Mouse (Mus musculus) liver, adult (tissue): ENCODE measurements around the gene Tmem178b.

Experiments
- GATA4 ChIP-seq: IDR thresholded peaks from 2 replicates; pipeline ENCODE4 v1.6.1; 2014; ENCODE audit warnings: mild to moderate bottlenecking, low read length; ENCODE audit not compliant: insufficient replicate concordance

Tmem178b gene

DNA sequence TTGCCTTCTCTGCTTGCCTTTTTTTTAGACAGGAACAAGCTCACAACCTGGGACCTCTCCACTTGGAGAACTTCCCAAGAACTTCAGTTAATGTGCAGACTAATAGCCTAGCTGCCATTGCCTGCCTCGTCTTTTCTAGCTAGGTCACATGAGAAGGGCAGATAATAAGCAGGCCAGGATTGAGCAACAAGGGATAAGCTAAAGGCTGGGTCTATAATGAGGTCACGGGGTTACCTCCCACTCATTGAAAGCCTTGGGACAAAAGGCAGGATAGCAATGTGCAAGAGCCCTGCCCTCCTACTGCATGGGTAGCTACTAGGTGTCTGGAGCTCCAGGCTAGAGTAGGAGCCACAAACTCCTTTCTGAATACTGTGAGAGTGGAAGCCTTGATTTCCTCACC is 336.1 kb downstream of the Tmem178b start:
- no peak for TF ChIP-seq GATA4

DNA sequence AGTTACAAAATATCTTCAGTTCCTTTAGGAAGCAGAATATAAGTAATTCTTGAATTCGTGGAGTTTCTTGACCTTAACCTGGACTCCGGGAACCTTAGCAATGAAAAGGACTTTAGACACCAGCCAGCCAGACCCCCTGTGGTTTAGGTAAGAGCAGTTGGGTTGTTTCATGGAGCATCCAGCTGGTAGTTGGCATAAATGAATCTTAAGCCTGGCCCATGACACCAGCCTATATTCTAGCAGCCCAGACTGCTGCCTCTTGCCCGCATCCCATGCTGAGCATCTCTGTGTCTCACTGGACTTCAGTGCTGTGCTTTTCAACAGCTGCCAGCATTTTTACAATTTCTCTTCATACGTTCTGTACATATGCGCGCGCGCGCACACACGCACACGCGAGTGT is 344.1 kb downstream of the Tmem178b start:
- TF ChIP-seq GATA4 = no peak

DNA sequence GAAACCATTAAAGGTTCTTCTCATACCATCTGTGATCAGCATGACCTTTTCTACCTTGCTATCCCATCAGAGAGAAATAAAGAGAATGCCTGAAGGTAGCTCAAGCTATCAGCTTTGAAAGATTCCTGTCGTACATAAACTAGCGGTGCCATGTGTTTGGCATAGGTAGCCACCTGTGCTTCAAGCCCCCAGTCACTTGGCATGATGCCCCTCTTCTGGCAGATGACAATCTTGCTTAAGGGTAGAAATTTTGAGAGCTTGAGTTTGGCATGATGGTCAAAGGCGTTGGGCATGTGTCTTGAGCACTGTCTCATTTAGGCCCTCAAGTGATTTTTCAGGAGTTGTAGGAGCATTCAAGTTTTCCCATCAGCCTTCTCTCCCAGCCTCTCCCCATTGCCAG is 344.6 kb downstream of the Tmem178b start:
- TF ChIP-seq GATA4 = no peak

DNA sequence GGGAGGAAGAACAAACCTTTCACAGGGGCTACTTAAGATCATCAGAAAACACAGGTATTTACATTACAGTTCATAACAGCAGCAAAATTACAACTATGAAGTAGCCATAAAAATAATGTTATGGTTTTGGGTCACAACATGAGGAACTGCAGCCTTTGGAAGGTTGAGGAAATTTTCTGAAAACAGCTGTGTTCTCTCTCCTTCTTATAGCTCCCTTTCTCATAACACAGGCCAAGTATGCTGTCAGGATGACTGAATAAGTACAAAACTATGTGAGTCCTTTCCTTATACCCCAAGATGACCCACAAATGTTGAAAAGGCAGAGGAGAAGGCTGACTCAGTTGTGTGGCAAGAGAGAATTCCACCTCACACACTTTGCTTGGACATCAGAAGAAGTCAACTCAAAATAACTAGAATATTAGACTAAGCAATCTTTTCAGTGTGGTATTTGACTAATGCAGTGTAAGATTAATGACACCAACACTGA is 347.6 kb downstream of the Tmem178b start:
- no peak for TF ChIP-seq GATA4

DNA sequence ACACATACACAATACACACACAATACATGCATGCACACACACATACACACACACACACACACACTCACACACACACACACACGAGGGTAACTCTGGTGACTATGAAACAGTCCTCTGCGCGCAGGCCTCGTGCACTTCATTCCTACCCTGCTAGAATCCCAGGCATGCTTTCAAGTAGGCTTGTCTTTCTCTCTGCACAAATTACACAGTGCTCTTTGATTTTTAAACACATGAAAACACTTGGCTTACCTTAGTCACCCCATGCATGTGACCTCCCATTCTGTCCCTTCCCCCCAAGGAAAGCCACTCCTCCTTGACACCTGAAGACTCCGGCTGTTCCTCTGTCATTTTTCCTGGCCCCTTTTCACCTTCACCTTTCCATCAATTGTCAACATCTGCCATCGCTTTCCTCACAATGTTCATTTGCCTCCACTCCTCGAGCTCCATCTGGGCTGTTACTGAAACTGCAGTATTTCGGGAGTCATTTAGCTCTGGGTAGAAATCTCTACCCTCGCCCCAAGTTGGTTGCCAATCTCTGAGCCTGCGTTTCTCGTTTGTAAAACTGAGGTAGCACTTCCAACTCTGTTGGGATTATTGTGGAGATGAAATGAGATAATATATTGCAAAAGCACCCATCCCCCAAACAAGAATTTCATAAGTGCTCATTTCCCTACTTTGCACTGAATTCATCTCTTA is 352.7 kb downstream of the Tmem178b start:
- no peak for TF ChIP-seq GATA4

DNA sequence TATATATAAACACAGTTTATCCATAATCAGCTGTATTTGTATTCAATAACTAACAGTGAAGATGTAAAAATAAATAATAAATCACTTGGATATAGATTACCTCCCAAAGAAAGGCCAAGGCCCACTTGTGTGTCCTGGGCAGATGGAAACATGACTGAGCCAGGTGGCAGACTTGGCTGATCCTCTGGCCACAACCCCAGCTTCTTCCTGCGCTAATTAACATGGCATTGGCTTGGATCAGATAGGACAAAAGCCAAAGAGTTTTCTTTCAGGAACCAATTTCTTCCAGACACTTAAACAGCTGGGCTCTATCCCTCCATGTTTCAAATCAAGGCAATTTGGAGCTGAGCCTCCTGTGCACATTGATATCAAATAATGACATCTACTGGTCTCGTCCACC is 355.9 kb downstream of the Tmem178b start:
- no peak for TF ChIP-seq GATA4

DNA sequence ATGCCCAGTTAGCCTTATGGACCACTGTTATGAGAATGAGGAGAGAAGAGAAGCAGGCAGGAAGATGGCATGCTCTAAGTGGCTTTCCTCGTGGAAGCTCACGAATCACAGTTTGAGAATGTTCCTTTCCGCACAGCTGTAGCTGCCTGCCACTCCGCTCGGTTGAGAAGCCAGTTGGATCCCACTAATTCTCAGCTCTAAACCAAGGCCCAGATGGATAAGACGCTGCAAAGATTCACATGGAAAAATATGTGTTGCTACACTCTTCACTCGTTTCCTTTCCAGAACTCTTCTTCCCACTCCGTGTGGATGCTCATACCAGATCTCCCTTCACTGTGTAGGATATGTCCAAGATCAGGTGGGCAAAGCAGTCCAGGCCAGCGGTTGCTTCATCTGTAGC is 356.9 kb downstream of the Tmem178b start:
- TF ChIP-seq GATA4 = no peak

DNA sequence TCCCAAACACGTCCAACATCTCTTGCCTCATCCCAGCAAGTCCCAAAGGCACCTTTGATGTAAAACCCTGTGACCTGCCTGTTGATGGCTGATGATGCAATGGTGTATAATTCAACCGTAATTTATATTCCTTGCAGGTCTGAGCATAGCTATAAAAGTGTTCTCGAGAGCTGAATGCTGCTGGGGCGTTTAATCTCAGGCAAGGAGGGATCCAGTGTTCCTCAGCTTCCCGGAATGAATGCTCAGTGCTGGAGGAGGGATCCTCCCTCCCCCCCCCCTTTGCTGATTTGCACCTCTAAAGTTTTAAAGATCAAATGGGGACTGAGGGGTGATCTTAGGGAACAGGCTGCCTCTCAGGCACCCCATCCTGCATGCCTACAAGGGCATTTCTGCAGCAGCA is 361.0 kb downstream of the Tmem178b start:
- TF ChIP-seq GATA4 = no peak

DNA sequence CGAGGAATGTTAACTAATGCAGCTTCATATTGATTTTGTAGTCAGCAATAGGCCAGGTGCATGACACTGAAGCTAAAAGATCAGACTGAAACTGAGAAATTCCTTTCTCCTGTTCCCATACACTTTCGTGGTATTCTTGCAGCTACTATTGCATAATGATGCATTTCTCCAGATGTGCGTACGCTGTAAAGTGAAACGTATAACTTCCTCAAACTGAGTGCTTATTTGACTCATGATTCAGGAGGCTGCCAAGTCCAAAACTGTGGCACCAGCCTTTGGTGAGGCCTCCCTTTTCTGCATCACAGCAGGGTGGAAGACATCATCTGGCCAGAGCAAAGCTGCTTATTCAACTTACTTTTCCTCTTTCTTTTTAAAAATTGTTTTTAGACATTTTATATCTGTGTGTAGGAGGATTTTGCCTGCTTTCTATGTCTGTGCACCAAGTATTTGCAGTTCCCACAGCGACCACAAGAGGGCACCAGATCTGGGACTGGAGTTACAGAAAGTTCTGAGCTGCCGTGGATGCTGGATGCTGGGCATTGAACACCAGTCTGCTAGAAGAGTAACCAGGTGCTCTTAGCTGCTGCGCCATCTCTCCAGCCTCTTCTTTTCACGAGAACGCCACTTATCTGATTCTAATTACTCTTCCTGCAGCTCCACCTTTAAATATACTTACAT is 362.9 kb downstream of the Tmem178b start:
- no peak for TF ChIP-seq GATA4

DNA sequence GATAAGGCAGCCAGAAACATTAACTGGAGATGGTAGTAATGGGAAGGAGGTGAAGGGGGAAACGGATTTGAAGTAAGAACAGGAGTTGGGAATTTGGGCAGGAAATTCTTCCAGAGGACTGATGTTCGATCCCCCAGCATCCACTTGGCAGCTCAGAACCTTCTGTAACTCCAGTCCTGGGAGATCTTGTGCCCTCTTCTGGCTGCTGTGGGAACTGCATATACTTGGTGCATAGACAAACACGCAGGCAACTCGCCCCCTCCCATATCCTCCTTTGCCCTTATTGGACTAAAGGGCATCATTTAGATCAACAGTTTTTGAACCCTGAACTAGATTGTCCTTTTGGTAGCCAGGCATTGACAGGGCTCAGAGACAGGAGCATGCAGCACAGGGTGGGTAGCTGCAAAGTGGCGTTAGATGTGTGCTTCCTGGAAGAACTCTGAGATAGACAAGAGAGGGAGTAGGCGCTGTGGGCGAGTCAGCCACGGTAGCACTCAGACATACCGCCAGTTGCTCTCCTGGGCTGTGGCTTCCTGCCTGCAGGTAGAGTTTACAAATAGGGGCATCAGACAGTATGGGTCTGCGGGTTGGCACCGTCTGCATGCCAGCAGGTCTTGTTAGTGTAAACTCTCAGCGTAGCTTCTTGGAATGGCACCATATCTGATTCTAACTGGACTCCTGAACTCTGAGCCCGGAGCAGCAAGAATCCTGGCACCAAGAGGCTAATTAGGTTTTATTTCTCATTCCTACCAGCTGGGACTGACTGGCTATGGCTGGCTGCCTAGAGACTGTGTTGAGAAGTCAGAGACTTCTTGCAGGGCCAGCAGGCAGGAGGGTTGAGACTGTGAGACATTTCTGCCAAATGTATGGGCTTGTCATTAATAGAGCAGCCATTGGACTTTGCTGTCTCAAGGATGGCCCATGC is 364.0 kb downstream of the Tmem178b start:
- no peak for TF ChIP-seq GATA4

DNA sequence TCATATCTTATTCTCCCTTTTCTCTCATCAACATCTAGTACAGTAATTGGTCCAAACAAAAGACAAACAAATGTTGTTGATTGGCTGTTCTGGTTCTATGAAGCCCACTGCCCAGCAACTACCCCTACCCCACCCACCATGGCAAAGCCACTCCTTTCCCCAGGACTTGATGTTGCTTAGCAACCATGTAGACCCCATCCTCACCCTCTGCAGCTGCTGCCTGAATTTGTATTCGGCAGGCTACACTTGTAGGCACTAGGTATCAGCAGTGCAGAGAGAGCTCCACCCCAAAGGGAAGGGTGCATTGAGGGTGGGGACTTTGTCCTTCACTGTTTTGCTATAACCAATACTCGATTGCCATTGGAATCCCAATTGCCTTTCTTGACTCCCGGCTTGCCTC is 365.8 kb downstream of the Tmem178b start:
- no peak for TF ChIP-seq GATA4

DNA sequence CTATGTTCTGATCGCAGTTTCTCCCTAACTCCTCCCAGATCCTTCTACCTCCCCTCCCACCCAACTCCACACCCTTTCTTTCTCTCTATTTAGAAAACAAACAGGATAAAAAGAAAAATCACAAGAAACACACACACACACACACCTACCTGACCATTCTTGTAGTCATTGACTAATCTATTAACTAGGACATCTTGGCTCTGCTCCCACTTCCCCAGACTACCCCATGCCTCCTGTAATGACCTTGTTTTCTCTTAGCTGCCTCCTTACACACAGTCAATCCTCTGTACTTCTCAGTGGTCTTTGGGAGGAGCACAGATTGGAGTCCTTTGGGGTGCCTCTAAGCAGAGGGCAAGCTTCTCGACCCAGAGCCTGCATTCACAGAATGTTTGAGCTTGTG is 367.6 kb downstream of the Tmem178b start:
- TF ChIP-seq GATA4 = no peak

DNA sequence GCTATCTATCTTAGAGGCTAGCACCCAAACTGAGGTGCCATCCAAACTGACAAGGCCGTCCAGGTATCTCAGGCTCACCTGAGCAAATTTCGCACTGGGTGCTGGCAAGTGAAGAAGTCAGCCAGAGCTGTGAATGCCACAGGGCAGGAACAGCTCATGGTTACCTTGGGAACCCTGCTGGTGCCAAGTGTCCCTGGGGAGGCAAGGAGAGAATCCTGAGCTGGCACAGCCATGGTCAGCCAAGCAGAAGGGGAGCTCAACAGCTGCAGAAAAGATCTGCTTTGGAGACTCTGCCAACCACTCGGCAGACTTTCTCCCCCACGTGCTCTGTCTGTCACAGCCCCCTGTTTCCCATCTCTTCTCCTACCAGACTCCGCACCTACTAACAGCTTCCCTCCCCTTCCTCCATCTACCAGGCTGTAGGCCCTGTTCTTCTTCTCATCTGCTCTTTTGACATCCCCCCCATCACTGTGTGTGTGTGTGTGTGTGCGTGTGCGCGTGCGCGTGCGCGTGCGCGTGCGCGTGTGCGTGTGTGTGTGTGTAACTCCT is 374.4 kb downstream of the Tmem178b start:
- TF ChIP-seq GATA4 = no peak

DNA sequence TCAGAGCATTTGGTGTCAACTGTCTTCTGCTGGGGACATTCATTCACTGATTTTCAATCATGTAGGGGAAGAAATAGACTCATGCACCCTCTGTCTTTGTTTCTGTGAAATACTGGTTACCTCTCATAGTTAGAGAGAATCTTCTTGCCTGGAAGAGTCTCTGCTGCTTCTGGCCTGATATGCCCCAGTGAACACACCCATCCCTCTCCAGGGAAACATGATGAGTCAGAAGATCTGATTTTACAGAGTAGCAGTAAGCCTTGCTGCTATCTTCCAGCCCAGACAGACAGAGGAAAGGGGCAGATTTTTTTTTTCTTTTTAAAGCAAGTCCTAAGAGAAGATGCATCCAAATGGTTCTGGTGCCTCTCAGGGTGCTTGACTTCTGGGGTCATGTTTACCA is 376.9 kb downstream of the Tmem178b start:
- no peak for TF ChIP-seq GATA4

DNA sequence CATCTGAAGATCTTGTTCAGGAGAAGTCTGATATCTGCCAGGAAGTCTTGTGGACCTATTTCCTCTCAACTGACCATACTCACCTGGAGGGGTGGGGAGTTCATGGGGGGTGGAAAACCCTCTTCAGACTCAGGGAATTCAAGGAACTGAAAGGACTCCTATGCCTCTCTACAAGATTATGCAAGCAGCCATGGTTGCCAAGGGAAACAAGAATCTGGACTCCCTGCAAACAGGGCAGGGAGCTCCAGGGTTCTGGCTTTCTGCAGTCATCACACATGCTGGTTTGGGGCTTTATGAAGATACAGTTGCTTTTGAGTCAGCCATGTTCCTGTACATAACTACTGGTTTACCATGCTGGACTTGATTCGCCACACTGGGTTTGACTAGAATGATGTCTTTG is 390.6 kb downstream of the Tmem178b start:
- TF ChIP-seq GATA4 = no peak
